Mouse (Mus musculus) lung, postnatal 25 days (tissue): ENCODE results near the gene Rarb.
"Not testable (repeated sequence)": the region's sequence is repeated elsewhere in the genome, so short reads cannot be mapped to it uniquely, and the experiment has no call there.

Experiments used
- DNase-seq: peaks from one replicate; pipeline ENCODE4 v3.0.0; 2022; ENCODE audit warnings: low spot score

The Rarb gene

GRCm38 (mm10) chr14:16818602-16819250 is at the start of gene Rarb:
TSS of gene Rarb (minus strand) at chr14:16819156.
- no peak for DNase-seq

GRCm38 (mm10) chr14:16842036-16842435 is 23.1 kb upstream of the Rarb start:
- DNase-seq = no peak

DNA sequence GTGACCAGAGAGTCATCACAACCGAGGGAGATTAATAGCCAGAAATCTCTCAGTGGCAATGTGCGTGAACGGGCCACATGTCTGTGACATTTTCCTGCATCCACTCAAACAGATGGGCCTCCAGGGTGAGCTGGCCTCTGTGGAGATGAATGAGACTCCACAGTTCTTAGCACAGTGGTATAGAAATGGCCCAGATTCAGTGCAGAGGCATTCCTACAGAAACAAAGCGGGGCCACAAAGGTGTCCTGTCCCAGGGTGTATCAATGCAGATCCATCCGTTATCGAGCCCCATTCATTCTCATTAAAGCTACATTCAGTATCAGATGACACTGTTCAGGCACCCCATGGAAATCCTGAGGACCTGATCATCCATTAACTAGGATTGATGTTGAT is 22.6 kb upstream of the Rarb start:
- no peak for DNase-seq

- peak; percentile 19 for DNase-seq
Observed at GRCm38 (mm10) chr14:16840951-16841596, 22.1 kb upstream of the Rarb start.

- no peak for DNase-seq
Observed at GRCm38 (mm10) chr14:16840135-16840534, 21.2 kb upstream of the Rarb start.

- no peak for DNase-seq
Observed at GRCm38 (mm10) chr14:16815096-16815741, 3.7 kb downstream of the Rarb start.

DNA sequence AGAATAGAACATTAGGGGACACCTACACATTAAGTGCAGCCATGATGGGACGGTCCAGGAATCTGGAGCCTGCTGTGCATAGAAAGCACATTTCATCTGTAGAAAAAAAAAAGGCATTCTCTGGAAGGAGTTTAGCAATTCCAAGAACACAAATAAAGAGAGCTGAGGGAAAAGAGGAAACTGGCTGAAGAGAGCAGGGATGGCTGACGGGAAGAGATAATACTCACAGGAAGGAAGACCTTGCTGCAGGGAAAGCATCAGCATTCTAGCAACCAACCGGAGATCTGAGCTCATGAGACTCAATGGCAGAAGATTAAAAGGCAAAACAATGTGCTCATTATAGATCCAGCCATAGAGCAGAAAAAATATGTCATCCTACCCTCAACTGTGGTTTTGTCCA is 12.8 kb downstream of the Rarb start:
- DNase-seq = no peak

GRCm38 (mm10) chr14:16790161-16790560 is 28.8 kb downstream of the Rarb start:
- no peak for DNase-seq

- no peak for DNase-seq
Observed at GRCm38 (mm10) chr14:16781942-16782541, 36.9 kb downstream of the Rarb start.

DNA sequence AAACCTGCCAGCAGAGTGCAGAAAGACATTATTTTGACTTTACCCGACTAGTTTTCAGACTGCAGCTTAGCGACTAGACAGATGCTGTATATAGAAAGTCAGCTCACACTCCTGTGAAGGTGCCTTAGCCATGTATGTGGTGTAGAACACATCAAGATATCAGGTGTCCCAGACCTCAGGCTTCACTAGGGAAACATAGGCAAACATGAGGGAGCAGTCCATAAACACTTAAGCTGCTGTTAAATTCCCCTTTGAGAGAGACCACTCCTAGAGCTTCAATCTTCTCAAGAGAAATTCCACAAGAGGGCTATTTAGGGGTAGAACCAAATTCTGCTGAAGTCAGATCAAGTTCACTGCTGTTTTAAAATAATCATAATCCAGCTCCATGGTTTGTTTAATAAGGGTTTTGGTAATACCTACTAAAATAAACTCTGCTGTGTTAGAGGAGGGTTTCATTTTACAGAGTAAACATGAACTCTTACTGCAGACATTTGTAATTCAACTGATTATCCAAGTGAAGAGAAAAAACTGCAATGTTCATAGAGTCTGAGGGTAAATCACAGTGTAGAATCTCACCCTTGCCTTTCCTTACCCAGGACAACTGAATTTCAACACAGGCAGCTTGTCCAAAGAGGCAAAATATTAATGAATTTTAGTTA is 42.1 kb downstream of the Rarb start:
- DNase-seq = no peak

GRCm38 (mm10) chr14:16772927-16773326 is 46.0 kb downstream of the Rarb start:
- no peak for DNase-seq

GRCm38 (mm10) chr14:16765891-16766290 is 53.1 kb downstream of the Rarb start:
- no peak for DNase-seq

DNA sequence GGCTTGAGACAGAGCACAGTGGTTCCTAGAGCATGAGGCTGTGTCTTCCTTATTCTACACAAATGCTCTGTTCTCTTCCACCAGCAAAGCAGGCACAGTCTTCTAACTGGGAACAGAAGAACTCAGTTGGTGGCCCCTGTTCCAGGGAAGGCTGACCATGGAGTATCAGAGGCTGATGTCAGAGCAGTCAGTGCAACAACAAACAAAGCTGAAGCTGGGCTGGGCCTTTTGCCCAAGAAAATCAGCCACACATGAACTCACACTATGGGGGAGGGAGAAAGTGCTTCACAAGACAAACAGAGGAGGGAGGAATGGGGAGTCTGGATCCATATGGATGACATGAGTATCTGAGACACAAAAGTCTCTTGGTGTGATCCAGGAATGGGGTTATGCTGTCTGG is 56.2 kb downstream of the Rarb start:
- no peak for DNase-seq

DNA sequence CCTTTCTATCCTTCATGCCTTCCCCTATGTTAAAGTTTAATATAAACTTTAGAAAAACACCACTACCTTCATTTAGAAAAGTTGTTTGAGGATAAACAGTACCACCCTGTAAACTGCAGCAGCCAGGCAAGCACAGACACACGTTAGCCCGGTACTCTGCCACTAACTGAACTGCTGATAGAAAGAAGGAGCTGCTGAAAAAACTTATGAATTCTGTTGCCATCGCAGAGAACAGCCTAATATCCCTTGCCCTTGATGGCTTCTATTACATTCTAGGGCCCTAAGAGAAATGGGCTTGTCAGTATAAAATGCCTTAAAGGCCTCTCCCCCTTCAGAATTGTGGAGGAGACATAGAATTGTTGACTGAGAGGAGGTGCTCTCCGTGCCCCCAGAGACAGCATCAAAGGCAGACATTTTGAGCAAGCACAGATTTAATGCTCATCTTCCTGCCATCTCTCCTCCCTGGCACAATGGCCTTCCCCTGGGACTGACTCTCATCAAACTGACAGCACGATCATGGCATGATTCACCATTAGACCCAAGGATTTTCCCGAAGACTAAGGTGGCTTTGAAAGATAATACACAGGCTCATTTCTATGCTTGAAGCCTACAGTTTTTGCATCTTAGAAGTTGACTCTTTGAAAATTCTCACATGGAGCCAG is 60.1 kb downstream of the Rarb start:
- DNase-seq = no peak

GRCm38 (mm10) chr14:16755601-16756000 is 63.4 kb downstream of the Rarb start:
- DNase-seq = not testable (repeated sequence)

GRCm38 (mm10) chr14:16752648-16753047 is 66.3 kb downstream of the Rarb start:
- no peak for DNase-seq

GRCm38 (mm10) chr14:16746982-16747578 is 71.9 kb downstream of the Rarb start:
- DNase-seq = no peak

GRCm38 (mm10) chr14:16740982-16741739 is 77.8 kb downstream of the Rarb start:
- no peak for DNase-seq

DNA sequence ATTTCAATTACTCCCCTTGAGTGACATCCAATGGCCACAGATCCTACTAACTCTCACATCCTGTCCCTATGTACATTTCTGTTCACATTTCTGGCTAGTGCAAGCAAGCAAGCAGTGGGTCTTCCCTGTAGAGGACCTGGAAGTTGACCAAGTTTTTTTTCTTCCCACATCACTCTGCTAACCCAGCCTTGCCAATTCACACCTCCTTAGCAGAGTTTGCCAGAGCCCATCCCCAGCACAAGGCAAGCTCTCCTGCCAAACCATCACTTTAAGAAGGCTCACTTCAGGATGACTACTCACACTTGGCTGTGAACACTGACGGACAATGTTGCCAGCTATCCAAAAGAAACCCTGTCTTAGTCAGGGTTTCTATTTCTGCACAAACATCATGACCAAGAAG is 80.4 kb downstream of the Rarb start:
- no peak for DNase-seq

- DNase-seq = no peak
Observed at GRCm38 (mm10) chr14:16737781-16738180, 81.2 kb downstream of the Rarb start.
